16 mouse cellular contexts compared by ENCODE assay signal in genomic region chr7:101585408-101585807, GRCm38 (mm10). TPM values are rescaled to one million over a fixed set of nuclear protein-coding genes. Genes with fewer than 3 reads are reported as not detected.
"Had no signal": no experiment of that assay in that cellular context is flagged by ENCODE, and none has a peak within 500 bp of the region (broad histone marks: within the 10 kb centered on the region; RNA-seq: fewer than 3 reads in every experiment).

Gene Art2b (minus strand): TSS chr7:101585600.

- H3K4me3 ChIP-seq: intestine, embryonic 15.5 days; kidney, embryonic 15.5 days; liver, embryonic 15.5 days; midbrain, embryonic 13.5 days had no signal

- H3K4me1 ChIP-seq: intestine, embryonic 15.5 days; kidney, embryonic 15.5 days; liver, embryonic 15.5 days; midbrain, embryonic 13.5 days had no signal

- H3K4me2 ChIP-seq: intestine, embryonic 15.5 days; kidney, embryonic 15.5 days; liver, embryonic 11.5 days; liver, embryonic 15.5 days; midbrain, embryonic 13.5 days had no signal

- H3K36me3 ChIP-seq: intestine, embryonic 15.5 days; kidney, embryonic 15.5 days; liver, embryonic 15.5 days; midbrain, embryonic 13.5 days had no signal

- DNase-seq: kidney, adult 18-20 months; kidney, postnatal 14 days; layer of hippocampus, adult 9-11 months; left cerebral cortex, postnatal 4 days; lung, adult 2 months; lung, postnatal 36 days had no signal

- ATAC-seq: intestine, embryonic 15.5 days; lung, postnatal 0 days; midbrain, embryonic 13.5 days had no signal

- H3K27me3 ChIP-seq: intestine, embryonic 15.5 days; kidney, embryonic 15.5 days; liver, embryonic 15.5 days; midbrain, embryonic 13.5 days had no signal

- H3K9ac ChIP-seq: intestine, embryonic 15.5 days; kidney, embryonic 15.5 days; liver, embryonic 15.5 days; midbrain, embryonic 13.5 days had no signal

- H3K27ac ChIP-seq: intestine, embryonic 15.5 days; kidney, embryonic 15.5 days; liver, embryonic 15.5 days; midbrain, embryonic 13.5 days had no signal

- H3K9me3 ChIP-seq: intestine, embryonic 15.5 days; kidney, embryonic 15.5 days; liver, embryonic 15.5 days; midbrain, embryonic 13.5 days had no signal

RNA-seq across cellular contexts. Expression of gene Art2b, which starts in this region (rescaled TPM):
- polyA plus RNA-seq: kidney, embryonic 15.5 days; limb, embryonic 14.5 days; liver, embryonic 11.5 days; liver, embryonic 15.5 days; lung, postnatal 0 days; midbrain, embryonic 13.5 days; midbrain, postnatal 0 days; neural tube, embryonic 11.5 days; stomach, embryonic 16.5 days had no signal
